Mouse (Mus musculus): Measurements from ENCODE around the gene Atp6v0d1.

Gene Atp6v0d1

DNA sequence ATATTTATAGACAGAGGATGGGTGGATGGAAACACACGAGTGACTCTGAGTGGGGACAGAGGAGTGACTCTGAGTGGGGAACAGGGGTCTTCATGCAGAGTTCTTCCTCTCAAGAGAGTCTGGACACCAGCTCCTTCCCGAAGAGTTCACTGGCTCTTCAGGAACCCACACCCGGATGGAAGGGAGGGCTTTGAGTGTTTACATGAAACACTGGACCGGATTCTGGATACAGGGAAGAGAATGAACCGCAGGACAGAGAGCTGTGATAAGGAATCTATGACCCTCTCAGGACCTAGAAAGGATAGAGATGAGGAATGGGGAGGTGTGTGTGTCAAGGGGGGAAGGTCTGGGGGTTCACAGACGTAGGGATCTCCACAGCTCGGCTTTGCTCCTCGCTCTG lies 48.5 kb downstream of the Atp6v0d1 start:
- Histone ChIP-seq H3K4me1 (replicated peaks; ENCODE audit: low read depth, low read length) (peaks cover 70% of the 10 kb centered on the region), H3K4me3 (replicated peaks; ENCODE audit: low read length) (no peak overlapping the region), H3K9me3 (ENCODE audit: low read length) (no peaks in the 10 kb centered on the region), H3K36me3 (ENCODE audit: insufficient read depth, low read length) (peaks cover 6% of the 10 kb centered on the region), H3K27me3 (ENCODE audit: insufficient read depth, low read length) (peaks cover 62% of the 10 kb centered on the region)
- no peak for TF ChIP-seq CTCF (conservative IDR thresholded peaks at IDR 0.05; ENCODE audit: low read length)
- TF ChIP-seq POU5F1 (IDR thresholded peaks at IDR 0.05; ENCODE audit: borderline replicate concordance, low read length): no peak
- TF ChIP-seq NANOG (IDR thresholded peaks at IDR 0.05; ENCODE audit: borderline replicate concordance, low read length): no peak

DNA sequence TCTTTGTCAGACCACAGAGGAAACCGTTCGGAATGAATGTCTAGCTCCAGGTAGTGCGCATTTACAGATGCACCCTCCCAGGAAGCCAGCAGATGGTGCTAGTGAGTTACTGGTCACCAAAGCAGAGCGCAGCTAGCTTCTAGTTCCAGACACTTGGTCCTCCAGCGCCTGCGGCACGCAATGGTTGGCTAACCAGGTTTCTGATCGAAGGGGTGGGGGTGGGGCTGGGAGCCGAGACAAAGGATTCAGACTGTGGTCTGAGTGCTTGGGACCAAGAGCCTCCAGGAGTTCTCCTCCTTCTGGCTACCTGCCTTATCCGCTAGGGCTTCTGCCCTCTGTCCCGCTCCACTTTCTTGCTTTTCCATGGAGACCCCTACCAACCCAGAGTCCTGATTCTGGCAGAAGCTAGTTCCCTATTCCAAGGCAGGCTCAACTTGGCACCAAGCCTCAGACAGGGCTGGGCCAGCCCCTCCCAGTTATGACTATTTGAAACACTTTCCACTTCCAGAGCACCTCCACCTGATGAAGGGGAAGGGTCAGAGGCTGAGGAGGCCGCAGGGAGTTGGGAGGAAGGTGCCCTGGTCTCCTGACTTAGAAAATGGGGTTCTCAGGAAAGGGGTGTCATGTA lies 49.7 kb downstream of the Atp6v0d1 start:
- Histone ChIP-seq H3K4me3 (replicated peaks; ENCODE audit: low read length) (peak overlapping the region; percentile 60), H3K9me3 (ENCODE audit: low read length) (no peaks in the 10 kb centered on the region), H3K36me3 (ENCODE audit: insufficient read depth, low read length) (no peaks in the 10 kb centered on the region), H3K27me3 (ENCODE audit: insufficient read depth, low read length) (peaks cover 62% of the 10 kb centered on the region), H3K4me1 (replicated peaks; ENCODE audit: low read depth, low read length) (peaks cover 59% of the 10 kb centered on the region)
- no peak for TF ChIP-seq POU5F1 (IDR thresholded peaks at IDR 0.05; ENCODE audit: borderline replicate concordance, low read length)
- no peak for TF ChIP-seq NANOG (IDR thresholded peaks at IDR 0.05; ENCODE audit: borderline replicate concordance, low read length)
- TF ChIP-seq CTCF (conservative IDR thresholded peaks at IDR 0.05; ENCODE audit: low read length): peak; percentile 87

DNA sequence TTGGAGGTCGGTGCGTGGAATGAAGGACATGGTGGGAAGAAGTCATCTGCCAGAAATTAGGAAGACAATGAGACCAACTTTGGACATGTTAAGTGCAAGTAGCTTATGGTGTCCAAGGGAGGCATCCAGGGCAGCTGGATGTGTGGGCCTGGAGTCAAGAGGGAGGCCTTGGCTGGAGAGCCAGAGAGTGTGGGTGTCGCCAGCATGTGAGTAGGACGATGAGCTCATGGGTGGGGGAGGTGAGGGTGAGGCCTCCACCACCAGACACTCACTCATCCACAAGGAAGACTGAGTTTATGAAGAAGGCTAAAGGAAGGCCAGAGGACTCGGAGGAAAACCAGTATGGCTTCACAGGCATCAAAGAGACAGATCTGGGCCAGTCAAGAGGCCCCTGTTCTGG lies 51.2 kb downstream of the Atp6v0d1 start:
- Histone ChIP-seq H3K36me3 (ENCODE audit: insufficient read depth, low read length) (no peaks in the 10 kb centered on the region), H3K27me3 (ENCODE audit: insufficient read depth, low read length) (peaks cover 48% of the 10 kb centered on the region), H3K4me3 (replicated peaks; ENCODE audit: low read length) (no peak overlapping the region), H3K4me1 (replicated peaks; ENCODE audit: low read depth, low read length) (peaks cover 55% of the 10 kb centered on the region), H3K9me3 (ENCODE audit: low read length) (no peaks in the 10 kb centered on the region)
- no peak for TF ChIP-seq POU5F1 (IDR thresholded peaks at IDR 0.05; ENCODE audit: borderline replicate concordance, low read length)
- TF ChIP-seq CTCF (conservative IDR thresholded peaks at IDR 0.05; ENCODE audit: low read length): no peak
- no peak for TF ChIP-seq NANOG (IDR thresholded peaks at IDR 0.05; ENCODE audit: borderline replicate concordance, low read length)

DNA sequence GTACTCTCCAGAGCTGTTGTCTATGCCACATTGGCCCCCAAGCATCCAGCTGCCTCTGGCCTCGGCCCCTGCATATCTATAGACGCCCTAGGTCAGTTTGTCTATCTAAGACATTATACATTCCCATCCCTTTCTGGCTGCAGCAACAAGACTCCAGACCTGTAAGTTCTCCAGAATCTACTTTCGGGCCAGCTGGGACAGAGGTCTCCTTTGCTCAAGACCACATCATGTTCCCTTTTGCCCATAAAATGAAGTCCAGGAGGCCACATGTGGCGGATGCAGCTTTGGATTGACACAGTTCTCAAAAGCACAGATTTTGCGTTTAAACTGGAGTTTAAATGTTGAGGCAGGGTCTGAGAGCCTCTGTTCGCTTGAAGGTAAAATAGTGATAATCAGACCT lies 51.7 kb downstream of the Atp6v0d1 start:
- no peaks in the 10 kb centered on the region for H3K36me3 ChIP-seq (ENCODE audit: insufficient read depth, low read length)
- TF ChIP-seq NANOG (IDR thresholded peaks at IDR 0.05; ENCODE audit: borderline replicate concordance, low read length) (no peak), POU5F1 (IDR thresholded peaks at IDR 0.05; ENCODE audit: borderline replicate concordance, low read length) (no peak), CTCF (conservative IDR thresholded peaks at IDR 0.05; ENCODE audit: low read length) (no peak)
- H3K27me3 ChIP-seq (ENCODE audit: insufficient read depth, low read length): peaks cover 43% of the 10 kb centered on the region
- no peak overlapping the region for H3K4me3 ChIP-seq (replicated peaks; ENCODE audit: low read length)
- no peaks in the 10 kb centered on the region for H3K9me3 ChIP-seq (ENCODE audit: low read length)
- H3K4me1 ChIP-seq (replicated peaks; ENCODE audit: low read depth, low read length): peaks cover 54% of the 10 kb centered on the region

DNA sequence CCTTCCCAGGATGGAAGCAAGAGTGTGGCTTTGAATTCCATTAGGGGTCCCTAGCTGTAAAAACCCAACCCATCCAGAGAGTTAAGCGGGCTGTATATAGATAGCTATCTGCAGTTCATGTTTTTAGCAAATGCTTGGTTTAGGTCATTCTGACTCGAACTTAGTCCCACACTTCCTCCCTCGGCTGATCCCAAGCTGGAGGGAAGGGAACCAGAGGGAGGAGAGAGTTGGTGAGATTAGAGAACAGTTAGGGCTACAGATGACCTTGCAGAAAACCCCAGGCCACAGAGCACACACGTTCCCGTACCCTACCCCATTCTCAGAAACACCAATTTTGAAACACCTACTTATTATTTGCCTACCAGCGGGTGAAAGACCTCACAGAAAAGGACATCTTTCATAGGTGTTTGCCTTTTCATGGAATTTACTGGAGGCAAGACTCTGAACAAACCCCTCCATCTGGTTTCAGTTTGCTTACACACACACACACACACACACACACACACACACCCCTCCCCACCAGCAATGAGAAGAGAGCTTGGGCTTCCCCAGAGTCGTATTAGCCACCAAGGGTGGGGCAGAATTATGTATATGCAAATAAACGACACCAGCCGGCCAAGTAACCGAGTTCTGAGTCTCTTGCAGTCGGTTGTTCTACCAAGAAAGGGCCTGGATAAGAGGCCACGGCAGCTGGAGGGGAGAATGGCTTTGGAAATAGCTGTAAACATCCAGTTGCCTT lies 55.7 kb downstream of the Atp6v0d1 start:
- Histone ChIP-seq H3K4me1 (replicated peaks; ENCODE audit: low read depth, low read length) (peaks cover 32% of the 10 kb centered on the region), H3K9me3 (ENCODE audit: low read length) (no peaks in the 10 kb centered on the region), H3K27me3 (ENCODE audit: insufficient read depth, low read length) (peaks cover 22% of the 10 kb centered on the region), H3K4me3 (replicated peaks; ENCODE audit: low read length) (no peak overlapping the region), H3K36me3 (ENCODE audit: insufficient read depth, low read length) (no peaks in the 10 kb centered on the region)
- TF ChIP-seq NANOG (IDR thresholded peaks at IDR 0.05; ENCODE audit: borderline replicate concordance, low read length): no peak
- TF ChIP-seq CTCF (conservative IDR thresholded peaks at IDR 0.05; ENCODE audit: low read length): no peak
- no peak for TF ChIP-seq POU5F1 (IDR thresholded peaks at IDR 0.05; ENCODE audit: borderline replicate concordance, low read length)

DNA sequence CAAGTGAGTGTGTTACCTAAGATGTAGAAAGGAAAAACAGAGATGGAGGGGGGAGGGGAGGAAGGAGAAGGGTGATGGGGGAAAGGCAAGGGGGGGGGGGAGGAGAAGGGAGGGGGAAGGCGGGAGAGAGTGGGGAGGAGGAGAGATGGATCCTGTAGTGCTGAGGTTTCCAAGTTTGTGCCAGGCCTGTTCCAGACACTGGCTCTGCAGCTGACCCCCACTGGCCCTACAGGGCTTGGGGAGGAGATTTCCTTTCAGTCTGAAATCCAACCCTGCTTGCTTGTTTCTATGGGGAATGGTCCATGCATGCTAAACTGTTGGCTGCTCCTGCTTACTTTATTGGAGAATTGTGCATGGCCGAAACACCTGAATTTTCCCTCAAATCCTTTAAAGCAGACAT lies 57.1 kb downstream of the Atp6v0d1 start:
- no peaks in the 10 kb centered on the region for H3K9me3 ChIP-seq (ENCODE audit: low read length)
- peaks cover 24% of the 10 kb centered on the region for H3K4me1 ChIP-seq (replicated peaks; ENCODE audit: low read depth, low read length)
- H3K4me3 ChIP-seq (replicated peaks; ENCODE audit: low read length): no peak overlapping the region
- TF ChIP-seq POU5F1 (IDR thresholded peaks at IDR 0.05; ENCODE audit: borderline replicate concordance, low read length) (no peak), NANOG (IDR thresholded peaks at IDR 0.05; ENCODE audit: borderline replicate concordance, low read length) (no peak), CTCF (conservative IDR thresholded peaks at IDR 0.05; ENCODE audit: low read length) (no peak)
- H3K36me3 ChIP-seq (ENCODE audit: insufficient read depth, low read length): no peaks in the 10 kb centered on the region
- peaks cover 13% of the 10 kb centered on the region; the same call in 1 of the 2 replicates for H3K27me3 ChIP-seq (ENCODE audit: insufficient read depth, low read length)

DNA sequence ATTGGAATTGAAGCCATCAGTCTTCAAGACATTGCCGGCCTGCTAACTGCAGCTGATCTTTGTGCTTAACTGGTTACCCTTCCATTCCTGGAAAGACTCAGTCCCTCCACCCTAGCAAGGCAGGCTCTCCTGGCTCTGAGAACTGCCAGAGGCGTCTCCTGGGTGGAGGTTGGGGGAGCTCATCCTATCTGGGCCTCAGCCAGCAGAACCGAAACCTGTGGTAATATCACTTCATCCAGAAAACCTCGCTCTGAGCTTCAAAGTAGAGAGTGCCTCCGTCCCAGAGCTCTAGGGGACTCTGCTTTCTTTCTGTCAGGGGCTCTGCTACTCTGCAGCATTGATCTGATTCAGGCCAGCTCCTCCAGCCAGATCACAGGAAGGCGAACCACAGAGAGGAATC lies 58.9 kb downstream of the Atp6v0d1 start:
- Histone ChIP-seq H3K9me3 (ENCODE audit: low read length) (no peaks in the 10 kb centered on the region), H3K27me3 (ENCODE audit: insufficient read depth, low read length) (peaks cover 9% of the 10 kb centered on the region; the same call in 1 of the 2 replicates), H3K36me3 (ENCODE audit: insufficient read depth, low read length) (no peaks in the 10 kb centered on the region), H3K4me3 (replicated peaks; ENCODE audit: low read length) (no peak overlapping the region), H3K4me1 (replicated peaks; ENCODE audit: low read depth, low read length) (peaks cover 24% of the 10 kb centered on the region)
- TF ChIP-seq NANOG (IDR thresholded peaks at IDR 0.05; ENCODE audit: borderline replicate concordance, low read length) (no peak), CTCF (conservative IDR thresholded peaks at IDR 0.05; ENCODE audit: low read length) (no peak), POU5F1 (IDR thresholded peaks at IDR 0.05; ENCODE audit: borderline replicate concordance, low read length) (no peak)

DNA sequence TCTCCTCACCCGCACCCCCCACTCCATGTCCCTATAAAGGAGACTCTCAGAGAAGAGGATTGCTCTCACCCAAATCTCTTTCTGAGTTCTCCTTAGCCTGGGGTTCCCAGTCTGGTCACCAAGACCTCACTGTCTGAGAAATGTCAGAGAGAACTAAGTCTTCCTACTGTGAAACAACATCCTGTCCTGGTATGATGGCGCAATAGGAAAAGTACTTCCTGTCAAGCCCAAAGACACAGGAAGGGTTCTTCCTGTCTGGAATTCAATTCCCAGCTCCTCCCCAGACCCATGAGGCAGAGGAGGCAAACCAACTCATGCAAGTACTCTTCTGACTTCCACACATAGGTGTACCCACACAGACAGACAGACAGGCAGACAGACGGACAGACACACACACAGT lies 61.2 kb downstream of the Atp6v0d1 start:
- no peak overlapping the region for H3K4me3 ChIP-seq (replicated peaks; ENCODE audit: low read length)
- H3K9me3 ChIP-seq (ENCODE audit: low read length): no peaks in the 10 kb centered on the region
- peaks cover 14% of the 10 kb centered on the region for H3K27me3 ChIP-seq (ENCODE audit: insufficient read depth, low read length)
- H3K4me1 ChIP-seq (replicated peaks; ENCODE audit: low read depth, low read length): peaks cover 19% of the 10 kb centered on the region
- TF ChIP-seq NANOG (IDR thresholded peaks at IDR 0.05; ENCODE audit: borderline replicate concordance, low read length) (no peak), POU5F1 (IDR thresholded peaks at IDR 0.05; ENCODE audit: borderline replicate concordance, low read length) (no peak), CTCF (conservative IDR thresholded peaks at IDR 0.05; ENCODE audit: low read length) (no peak)
- no peaks in the 10 kb centered on the region for H3K36me3 ChIP-seq (ENCODE audit: insufficient read depth, low read length)
